Mouse (Mus musculus) Patski (cell line): Measurements from ENCODE around the gene Mid1. TPM values are rescaled to one million over a fixed set of nuclear protein-coding genes. Genes with fewer than 3 reads are reported as not detected.
"Not testable (repeated sequence)": the region's sequence is repeated elsewhere in the genome, so short reads cannot be mapped to it uniquely, and the experiment has no call there.

Experiments used
- ATAC-seq: fragments of 100-300 bp; one replicate; pipeline ENCODE4 v1.8.0; 2021
- CTCF ChIA-PET: fragments of 350-600 bp; sonication (Branson Sonifier 250); formaldehyde crosslinking; loops from one replicate; lab custom pipeline; 2022; ENCODE audit warnings: inconsistent platforms; lab: Charles Lee
- POLR2A ChIA-PET: fragments of 350-600 bp; sonication (Branson Sonifier 250); formaldehyde crosslinking; loops from one replicate; lab custom pipeline; 2022; ENCODE audit warnings: antibody characterized with exemption, inconsistent platforms; lab: Charles Lee
- DNase-seq: peaks from one replicate; pipeline ENCODE4 v3.0.0-alpha.2; 2011; ENCODE audit warnings: low read depth, low spot score
- H3K27me3 ChIP-seq: fragments of 371-371 bp; one replicate; pipeline ENCODE4 v1.5.1; 2021
- in situ Hi-C: fragments of 300-500 bp; cut with MboI; formaldehyde crosslinking; loops from 3 replicates; pipeline ENCODE4 v1.11.1; 2018; ENCODE audit warnings: low pct_unique_long_range_greater_than_20kb, mixed read lengths
- polyA plus RNA-seq: library from polyadenylated mRNA; unstranded; gene quantifications from one replicate; pipeline ENCODE4 v1.2.3, GENCODE M21; 2021

The Mid1 gene
- polyA plus RNA-seq, 1 experiment from 2014 or later: 105 TPM

GRCm38 (mm10) chrX:170007375-170008178, 322.6 kb downstream of the Mid1 start:
- POLR2A ChIA-PET, DNase-seq, ATAC-seq, H3K27me3 ChIP-seq, in situ Hi-C loops, CTCF ChIA-PET: not testable (repeated sequence)

- ATAC-seq, POLR2A ChIA-PET, in situ Hi-C loops, DNase-seq, CTCF ChIA-PET, H3K27me3 ChIP-seq: not testable (repeated sequence)
Measured at GRCm38 (mm10) chrX:170008179-170008467, 323.1 kb downstream of the Mid1 start.

GRCm38 (mm10) chrX:170008584-170008983, 323.6 kb downstream of the Mid1 start:
- H3K27me3 ChIP-seq, DNase-seq, ATAC-seq, POLR2A ChIA-PET, in situ Hi-C loops, CTCF ChIA-PET: not testable (repeated sequence)

- POLR2A ChIA-PET, CTCF ChIA-PET, in situ Hi-C loops, H3K27me3 ChIP-seq, DNase-seq: not testable (repeated sequence)
- ATAC-seq: peak; percentile 85
Measured at GRCm38 (mm10) chrX:170009016-170009750, 324.2 kb downstream of the Mid1 start, which contains the start of gene Gm21887. Gene Gm21887 (plus strand): TSS chrX:170009659.

- in situ Hi-C loops, POLR2A ChIA-PET: not testable (repeated sequence)
- peak; percentile 91 for ATAC-seq
Measured at GRCm38 (mm10) chrX:170009801-170010221, 324.8 kb downstream of the Mid1 start.

GRCm38 (mm10) chrX:170010581-170011528, 325.9 kb downstream of the Mid1 start:
- H3K27me3 ChIP-seq, CTCF ChIA-PET, POLR2A ChIA-PET, DNase-seq, in situ Hi-C loops: not testable (repeated sequence)
- ATAC-seq: peak; percentile 22

More at GRCm38 (mm10) chrX:170009801-170010221, 324.8 kb downstream of the Mid1 start:
- peak; percentile 100 for DNase-seq
- H3K27me3 ChIP-seq, CTCF ChIA-PET: not testable (repeated sequence)

GRCm38 (mm10) chrX:170011529-170011879, 326.5 kb downstream of the Mid1 start:
- ATAC-seq, in situ Hi-C loops, CTCF ChIA-PET, H3K27me3 ChIP-seq, POLR2A ChIA-PET, DNase-seq: not testable (repeated sequence)

- DNase-seq, CTCF ChIA-PET, in situ Hi-C loops: not testable (repeated sequence)
Measured at GRCm38 (mm10) chrX:170013421-170013820, 328.4 kb downstream of the Mid1 start.

GRCm38 (mm10) chrX:170014038-170014437, 329.0 kb downstream of the Mid1 start:
- H3K27me3 ChIP-seq, DNase-seq, POLR2A ChIA-PET, in situ Hi-C loops, CTCF ChIA-PET, ATAC-seq: not testable (repeated sequence)

More at GRCm38 (mm10) chrX:170013421-170013820, 328.4 kb downstream of the Mid1 start:
- H3K27me3 ChIP-seq, ATAC-seq, POLR2A ChIA-PET: not testable (repeated sequence)

GRCm38 (mm10) chrX:170015883-170016282, 330.9 kb downstream of the Mid1 start:
- DNase-seq, ATAC-seq, POLR2A ChIA-PET, CTCF ChIA-PET, in situ Hi-C loops, H3K27me3 ChIP-seq: not testable (repeated sequence)

- H3K27me3 ChIP-seq, in situ Hi-C loops, CTCF ChIA-PET, DNase-seq, POLR2A ChIA-PET: not testable (repeated sequence)
- ATAC-seq: peak; percentile 10
Measured at GRCm38 (mm10) chrX:170017333-170018245, 332.6 kb downstream of the Mid1 start.

GRCm38 (mm10) chrX:170018571-170019218, 333.7 kb downstream of the Mid1 start:
- DNase-seq, POLR2A ChIA-PET, in situ Hi-C loops, CTCF ChIA-PET, H3K27me3 ChIP-seq: not testable (repeated sequence)
- ATAC-seq: peak; percentile 60

- in situ Hi-C loops, POLR2A ChIA-PET, DNase-seq, CTCF ChIA-PET, H3K27me3 ChIP-seq: not testable (repeated sequence)
- peak; percentile 29 for ATAC-seq
Measured at GRCm38 (mm10) chrX:170019219-170019953, 334.4 kb downstream of the Mid1 start.
